Mouse (Mus musculus) liver, postnatal 0 days (tissue): ENCODE data around the gene Asz1. TPM values are rescaled to one million over a fixed set of nuclear protein-coding genes. Genes with fewer than 3 reads are reported as not detected.

Source experiments
- ATAC-seq: fragments of 200-750 bp; cut with Nextera tagmentation; 2 replicates; pipeline ENCODE4 v1.8.0; 2017; ENCODE audit warnings: mild to moderate bottlenecking, moderate library complexity
- DNase-seq: peaks from one replicate; pipeline ENCODE4 v3.0.0-alpha.2; 2016
- H3K27ac ChIP-seq: fragments of 300-500 bp; sonication (generic); 2 replicates; pipeline ENCODE4 v1.5.1; 2014; ENCODE audit warnings: antibody characterized with exemption, moderate library complexity, mild to moderate bottlenecking, low read depth
- H3K27me3 ChIP-seq: fragments of 300-500 bp; sonication (generic); 2 replicates; pipeline ENCODE4 v1.6.1; 2014; ENCODE audit warnings: low read length, control low read depth, mixed read lengths; ENCODE audit not compliant: insufficient read depth
- H3K36me3 ChIP-seq: fragments of 300-500 bp; sonication (generic); replicated peaks from 2 replicates; pipeline ENCODE4 v1.6.1; 2014; ENCODE audit warnings: mild to moderate bottlenecking, control low read depth, low read length, moderate library complexity, mixed read lengths; ENCODE audit not compliant: insufficient read depth
- H3K4me1 ChIP-seq: fragments of 300-500 bp; sonication (generic); 2 replicates; pipeline ENCODE4 v1.6.1; 2014; ENCODE audit warnings: antibody characterized with exemption, mild to moderate bottlenecking, control low read depth; ENCODE audit not compliant: insufficient read depth
- H3K4me2 ChIP-seq: fragments of 300-500 bp; sonication (generic); 2 replicates; pipeline ENCODE4 v1.6.1; 2014; ENCODE audit warnings: low read depth, mild to moderate bottlenecking, low read length, moderate library complexity, mixed read lengths
- H3K4me3 ChIP-seq: fragments of 300-500 bp; sonication (generic); 2 replicates; pipeline ENCODE4 v1.5.1; 2014; ENCODE audit warnings: low read depth, low read length
- H3K9ac ChIP-seq: fragments of 300-500 bp; sonication (generic); replicated peaks from 2 replicates; pipeline ENCODE4 v1.6.1; 2014; ENCODE audit warnings: mild to moderate bottlenecking, moderate library complexity
- H3K9me3 ChIP-seq: fragments of 300-500 bp; sonication (generic); 2 replicates; pipeline ENCODE4 v1.6.1; 2016; ENCODE audit warnings: mild to moderate bottlenecking, control low read depth, low read length, mixed read lengths
- CTCF ChIP-seq: sonication (generic); IDR thresholded peaks from 2 replicates; pipeline ENCODE4 v1.5.1; 2016; ENCODE audit warnings: antibody characterized with exemption, low read depth
- EP300 ChIP-seq: IDR thresholded peaks from 2 replicates; pipeline ENCODE4 v1.6.1; 2016; ENCODE audit warnings: antibody characterized with exemption, low read depth, mild to moderate bottlenecking
- WGBS: fragments of 180-500 bp; shearing (Covaris S2); extraction: QIAGEN DNeasy Blood & Tissue Kit; methylation state at CpG from one replicate; pipeline ENCODE4 v1.1.7; 2014; ENCODE audit not compliant: insufficient replicate concordance; 5-methylcytosine and 5-hydroxymethylcytosine counted together
- polyA plus RNA-seq: library from polyadenylated mRNA; unstranded; fragments of >200 nt; fragmentation: Nextera tagmentation; extraction: Ambion mirVana; gene quantifications from 2 replicates; pipeline ENCODE4 v1.2.1, GENCODE M21; 2015

The Asz1 gene
- polyA plus RNA-seq, 1 experiment from 2014 or later, result not detected

GRCm38 (mm10) chr6:18029746-18030656, 78.9 kb downstream of the Asz1 start, which contains the start of gene Wnt2:
Gene Wnt2 (minus strand): TSS chr6:18030585.
- Histone ChIP-seq H3K9me3 (no peaks in the 10 kb centered on the region), H3K4me2 (peak within 1 kb of the TSS; percentile 61), H3K27ac (peak within 1 kb of the TSS; percentile 16; the same call in 1 of the 2 replicates), H3K4me3 (peak within 1 kb of the TSS; percentile 35), H3K9ac (no peak within 1 kb of the TSS), H3K27me3 (peaks cover 46% of the 10 kb centered on the region), H3K4me1 (peaks cover 11% of the 10 kb centered on the region), H3K36me3 (no peaks in the 10 kb centered on the region)
- ATAC-seq (no peak), DNase-seq (peak; percentile 26)
- 5% methylated on average over 47 of the region's 47 CpGs for WGBS
- no peak for TF ChIP-seq CTCF
- TF ChIP-seq EP300, result no peak

GRCm38 (mm10) chr6:18024133-18024794, 84.6 kb downstream of the Asz1 start:
- no peak overlapping the region for H3K9ac ChIP-seq
- H3K27me3 ChIP-seq, result peaks cover 7% of the 10 kb centered on the region; the same call in 1 of the 2 replicates
- H3K4me3 ChIP-seq, result no peak overlapping the region
- TF ChIP-seq EP300, result no peak
- H3K4me1 ChIP-seq, result no peaks in the 10 kb centered on the region
- 83% methylated on average over 8 of the region's 8 CpGs for WGBS
- no peaks in the 10 kb centered on the region for H3K9me3 ChIP-seq
- no peak for DNase-seq
- no peak for ATAC-seq
- H3K4me2 ChIP-seq, result no peak overlapping the region
- H3K36me3 ChIP-seq, result no peaks in the 10 kb centered on the region
- no peak overlapping the region for H3K27ac ChIP-seq

GRCm38 (mm10) chr6:18013346-18013745, 95.5 kb downstream of the Asz1 start:
- DNase-seq, result no peak
- ATAC-seq, result no peak
- 71% methylated on average over 7 of the region's 7 CpGs for WGBS
- H3K9ac ChIP-seq, result no peak overlapping the region
- no peaks in the 10 kb centered on the region for H3K4me1 ChIP-seq
- H3K4me2 ChIP-seq, result no peak overlapping the region
- H3K36me3 ChIP-seq, result no peaks in the 10 kb centered on the region
- H3K27me3 ChIP-seq, result no peaks in the 10 kb centered on the region
- TF ChIP-seq CTCF, result no peak
- TF ChIP-seq EP300, result no peak
- H3K27ac ChIP-seq, result no peak overlapping the region
- H3K9me3 ChIP-seq, result no peaks in the 10 kb centered on the region
- no peak overlapping the region for H3K4me3 ChIP-seq

- WGBS, result 60% methylated on average over 3 of the region's 3 CpGs
- ATAC-seq (no peak), DNase-seq (no peak)
- H3K4me2 ChIP-seq, result no peak overlapping the region
- no peaks in the 10 kb centered on the region for H3K36me3 ChIP-seq
- no peak overlapping the region for H3K9ac ChIP-seq
- H3K27me3 ChIP-seq, result no peaks in the 10 kb centered on the region
- no peaks in the 10 kb centered on the region for H3K4me1 ChIP-seq
- no peaks in the 10 kb centered on the region for H3K9me3 ChIP-seq
- H3K4me3 ChIP-seq, result no peak overlapping the region
- TF ChIP-seq EP300, result no peak
- no peak for TF ChIP-seq CTCF
- no peak overlapping the region for H3K27ac ChIP-seq
Observed at GRCm38 (mm10) chr6:18007356-18007755, 101.5 kb downstream of the Asz1 start.

GRCm38 (mm10) chr6:18002065-18002464, 106.8 kb downstream of the Asz1 start:
- no peaks in the 10 kb centered on the region for H3K36me3 ChIP-seq
- no peaks in the 10 kb centered on the region for H3K9me3 ChIP-seq
- ATAC-seq (no peak), DNase-seq (no peak)
- no peak overlapping the region for H3K4me2 ChIP-seq
- no peak overlapping the region for H3K9ac ChIP-seq
- H3K4me3 ChIP-seq, result no peak overlapping the region
- H3K4me1 ChIP-seq, result no peaks in the 10 kb centered on the region
- no peaks in the 10 kb centered on the region for H3K27me3 ChIP-seq
- H3K27ac ChIP-seq, result no peak overlapping the region
- TF ChIP-seq EP300 (no peak), CTCF (no peak)
- WGBS, result 79% methylated on average over 6 of the region's 6 CpGs

Other genes starting within 250 kb of the Asz1 start
- 2.1 and 2.4 TPM in 2 replicates for gene Wnt2, start 78.5 kb downstream of the Asz1 start, polyA plus RNA-seq
- 0.05 TPM in 2 replicates for gene Cftr, start 61.6 kb upstream of the Asz1 start, polyA plus RNA-seq